Mouse (Mus musculus) thymus, adult 2 months (tissue): ENCODE measurements at regions not wholly inside any gene's neighbourhood (a gene's known extent, or its start where the extent isn't known, plus 50 kb on each side); places are given as distances from the start of the nearest gene placed in this dataset.

ENCODE experiments used
- CTCF ChIP-seq: fragments of 200-500 bp; IDR thresholded peaks from 2 replicates; pipeline ENCODE4 v1.5.1; 2012; ENCODE audit warnings: mild to moderate bottlenecking, control low read depth, low read length, moderate library complexity, borderline replicate concordance; ENCODE audit not compliant: control insufficient read depth, poor library complexity, insufficient read depth; ENCODE audit errors: extremely low read depth
- POLR2A ChIP-seq: fragments of 200-500 bp; IDR thresholded peaks from 2 replicates; pipeline ENCODE4 v1.6.1; 2012; ENCODE audit warnings: mild to moderate bottlenecking, low read length, control low read depth, moderate library complexity; ENCODE audit not compliant: control insufficient read depth, poor library complexity, insufficient read depth; ENCODE audit errors: extremely low read depth

- TF ChIP-seq POLR2A = no peak
- no peak for TF ChIP-seq CTCF
Observed at GRCm38 (mm10) chr12:106460650-106461049, 450.6 kb downstream of the Vrk1 start.
